Mouse (Mus musculus): Measurements from ENCODE around the gene Tmem141.

Tmem141 gene

GRCm38 (mm10) chr2:25577951-25578795 is 43.6 kb downstream of the Tmem141 start:
- DNase-seq (ENCODE audit: low read depth) = no peak

- DNase-seq (ENCODE audit: low read depth) = no peak
Measured at GRCm38 (mm10) chr2:25576965-25577891, 44.6 kb downstream of the Tmem141 start.

GRCm38 (mm10) chr2:25576028-25576850 is 45.6 kb downstream of the Tmem141 start:
- no peak for DNase-seq (ENCODE audit: low read depth)

- DNase-seq (ENCODE audit: low read depth) = no peak
Measured at GRCm38 (mm10) chr2:25575432-25576027, 46.3 kb downstream of the Tmem141 start.

- peak; percentile 93 for DNase-seq (ENCODE audit: low read depth)
Measured at GRCm38 (mm10) chr2:25574579-25575431, 47.0 kb downstream of the Tmem141 start, which contains the start of the genes Mamdc4 and Phpt1. Gene Mamdc4, minus strand, starts transcription at chr2:25574845. Gene Phpt1, minus strand, starts transcription at chr2:25575224.

DNA sequence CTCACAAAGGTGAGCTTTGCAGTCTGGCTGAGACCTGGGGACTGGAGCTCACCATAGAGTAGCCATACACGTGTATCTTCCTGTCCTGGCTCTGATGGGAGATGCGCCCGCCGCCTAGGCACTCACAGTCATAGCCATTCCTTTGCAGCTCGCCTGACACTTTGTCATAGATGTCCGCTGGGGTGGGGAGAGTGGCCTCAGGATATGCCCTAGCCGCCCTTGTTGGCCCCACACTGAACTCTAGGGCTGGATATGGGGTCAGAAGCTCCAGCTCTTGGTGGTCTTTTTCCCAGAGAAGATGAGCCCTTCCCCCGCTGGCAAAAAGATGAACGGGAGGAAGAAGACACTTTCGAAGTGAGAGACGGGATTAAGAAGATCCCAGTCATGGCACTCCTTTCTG is 47.7 kb downstream of the Tmem141 start:
- DNase-seq (ENCODE audit: low read depth) = no peak

- no peak for DNase-seq (ENCODE audit: low read depth)
Measured at GRCm38 (mm10) chr2:25573068-25573467, 48.7 kb downstream of the Tmem141 start.

GRCm38 (mm10) chr2:25571221-25571620 is 50.6 kb downstream of the Tmem141 start:
- DNase-seq (ENCODE audit: low read depth) = no peak

Measured in c-Kit-positive CD71-positive TER-119-negative erythroid progenitor cells, embryonic 14.5 days (primary cell).